Mouse (Mus musculus) megakaryocyte, embryonic 14.5 days (primary cell): ENCODE data around the gene D930020B18Rik.

Experiments used
- FLI1 ChIP-seq: IDR thresholded peaks from 2 replicates; pipeline ENCODE4 v1.6.1; 2012; ENCODE audit warnings: low read length, inconsistent platforms, mixed read lengths
- GATA1 ChIP-seq: IDR thresholded peaks from 3 replicates; pipeline ENCODE4 v1.6.1; 2012; ENCODE audit warnings: mixed read lengths, low read length, inconsistent platforms, borderline replicate concordance

DNA sequence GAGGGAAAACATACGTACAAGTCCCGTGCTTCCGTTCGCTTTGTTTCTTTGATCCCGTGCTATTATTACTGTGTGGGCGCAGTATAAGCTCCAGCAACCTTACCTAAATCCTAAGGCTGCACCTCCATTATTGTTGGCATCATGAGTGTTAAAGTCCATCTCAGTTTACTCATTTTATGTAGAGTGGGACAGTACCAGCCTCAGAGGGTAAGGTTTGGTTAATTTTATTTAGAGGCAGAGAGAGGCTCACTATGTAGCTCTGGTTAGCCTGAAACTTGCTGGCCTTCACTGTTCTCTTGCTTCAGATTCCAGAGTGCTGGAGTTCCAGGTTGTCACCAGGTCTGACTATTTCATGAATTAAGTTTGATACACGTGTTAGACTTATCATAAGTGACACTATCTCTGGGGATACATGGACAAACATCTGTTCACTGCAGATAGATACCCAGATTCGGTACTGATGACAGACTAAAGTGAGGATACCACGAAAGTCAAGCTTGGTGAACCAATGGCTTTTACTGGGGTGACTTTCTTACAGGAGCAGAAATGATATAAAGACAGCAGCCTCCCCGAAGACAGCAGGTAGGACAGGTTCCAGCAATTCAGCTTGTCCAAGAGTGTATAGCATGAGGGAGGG, 14.1 kb upstream of the D930020B18Rik start:
- no peak for TF ChIP-seq GATA1
- TF ChIP-seq FLI1: no peak
